Mouse (Mus musculus): ENCODE measurements around the gene Gm10663.

Gene Gm10663

GRCm38 (mm10) chr8:65074733-65075132 lies at the start of gene Gm10663:
TSS of gene Gm10663 (plus strand) at chr8:65075033.
- DNase-seq, result no peak

- no peak for DNase-seq
Measured at GRCm38 (mm10) chr8:65028959-65029686, 45.7 kb upstream of the Gm10663 start.

GRCm38 (mm10) chr8:65029776-65030175 lies 45.1 kb upstream of the Gm10663 start:
- DNase-seq, result no peak

GRCm38 (mm10) chr8:65030735-65031485 lies 43.9 kb upstream of the Gm10663 start:
- DNase-seq, result no peak

GRCm38 (mm10) chr8:65032107-65032506 lies 42.7 kb upstream of the Gm10663 start:
- no peak for DNase-seq

GRCm38 (mm10) chr8:65033056-65033455 lies 41.8 kb upstream of the Gm10663 start:
- no peak for DNase-seq

- DNase-seq, result no peak
Measured at GRCm38 (mm10) chr8:65034136-65034535, 40.7 kb upstream of the Gm10663 start.

- no peak for DNase-seq
Measured at GRCm38 (mm10) chr8:65037117-65037533, 37.7 kb upstream of the Gm10663 start, which contains the start of gene Apela. TSS of gene Apela (minus strand) at chr8:65037336.

GRCm38 (mm10) chr8:65046565-65046964 lies 28.3 kb upstream of the Gm10663 start:
- DNase-seq, result no peak

GRCm38 (mm10) chr8:65047193-65047592 lies 27.6 kb upstream of the Gm10663 start:
- no peak for DNase-seq

- no peak for DNase-seq
Measured at GRCm38 (mm10) chr8:65047801-65048200, 27.0 kb upstream of the Gm10663 start.

- no peak for DNase-seq
Measured at GRCm38 (mm10) chr8:65053554-65053953, 21.3 kb upstream of the Gm10663 start.

- DNase-seq, result no peak
Measured at GRCm38 (mm10) chr8:65053968-65054367, 20.9 kb upstream of the Gm10663 start.

- no peak for DNase-seq
Measured at GRCm38 (mm10) chr8:65056722-65057121, 18.1 kb upstream of the Gm10663 start.

- no peak for DNase-seq
Measured at GRCm38 (mm10) chr8:65062195-65062594, 12.6 kb upstream of the Gm10663 start.

- no peak for DNase-seq
Measured at GRCm38 (mm10) chr8:65064071-65064470, 10.8 kb upstream of the Gm10663 start.

- DNase-seq, result no peak
Measured at GRCm38 (mm10) chr8:65065622-65066021, 9.2 kb upstream of the Gm10663 start.

GRCm38 (mm10) chr8:65067031-65067430 lies 7.8 kb upstream of the Gm10663 start:
- no peak for DNase-seq

- no peak for DNase-seq
Measured at GRCm38 (mm10) chr8:65067694-65068472, 7.0 kb upstream of the Gm10663 start.

GRCm38 (mm10) chr8:65068473-65068819 lies 6.4 kb upstream of the Gm10663 start:
- no peak for DNase-seq

GRCm38 (mm10) chr8:65070996-65071395 lies 3.8 kb upstream of the Gm10663 start:
- DNase-seq, result no peak

GRCm38 (mm10) chr8:65080731-65081130 lies 5.9 kb downstream of the Gm10663 start:
- no peak for DNase-seq

GRCm38 (mm10) chr8:65085680-65086079 lies 10.8 kb downstream of the Gm10663 start:
- DNase-seq, result no peak

GRCm38 (mm10) chr8:65087711-65088110 lies 12.9 kb downstream of the Gm10663 start:
- no peak for DNase-seq

All from cerebellum, adult 11-12 months (tissue).